Mouse (Mus musculus): Measurements from ENCODE around the gene Gabrg2. TPM values are rescaled to one million over a fixed set of nuclear protein-coding genes. Genes with fewer than 3 reads are reported as not detected.

The Gabrg2 gene
- polyA plus RNA-seq, 1 experiment: not detected

- H3K36me3 ChIP-seq (ENCODE audit: control insufficient read depth, insufficient read depth, low read length, poor library complexity, severe bottlenecking): no peaks in the 10 kb centered on the region
- TF ChIP-seq POLR2A (IDR thresholded peaks at IDR 0.05; ENCODE audit: insufficient read depth, low read length) (no peak), CTCF (IDR thresholded peaks at IDR 0.05; ENCODE audit: low read depth, low read length) (no peak), EP300 (IDR thresholded peaks at IDR 0.05; ENCODE audit: insufficient read depth, low read depth, low read length) (no peak)
- no peak overlapping the region for H3K27ac ChIP-seq (ENCODE audit: insufficient read depth, low read length)
- no peaks in the 10 kb centered on the region for H3K27me3 ChIP-seq (ENCODE audit: control insufficient read depth, insufficient read depth, low read length, poor library complexity, severe bottlenecking)
- H3K4me3 ChIP-seq (ENCODE audit: low read depth, low read length): no peak overlapping the region
- H3K9me3 ChIP-seq (replicated peaks; ENCODE audit: control insufficient read depth, insufficient read depth, low read length, poor library complexity, severe bottlenecking): no peaks in the 10 kb centered on the region
- H3K9ac ChIP-seq (ENCODE audit: low read depth, poor library complexity, severe bottlenecking): no peak overlapping the region
- no peaks in the 10 kb centered on the region for H3K4me1 ChIP-seq (ENCODE audit: control insufficient read depth, insufficient read depth, low read length)
These were observed 47.1 kb downstream of the Gabrg2 start for GRCm38 (mm10) chr11:41953550-41953949.

GRCm38 (mm10) chr11:41951898-41952297 lies 48.8 kb downstream of the Gabrg2 start:
- no peaks in the 10 kb centered on the region for H3K36me3 ChIP-seq (ENCODE audit: control insufficient read depth, insufficient read depth, low read length, poor library complexity, severe bottlenecking)
- no peak overlapping the region for H3K27ac ChIP-seq (ENCODE audit: insufficient read depth, low read length)
- TF ChIP-seq EP300 (IDR thresholded peaks at IDR 0.05; ENCODE audit: insufficient read depth, low read depth, low read length) (no peak), POLR2A (IDR thresholded peaks at IDR 0.05; ENCODE audit: insufficient read depth, low read length) (no peak)
- no peaks in the 10 kb centered on the region for H3K4me1 ChIP-seq (ENCODE audit: control insufficient read depth, insufficient read depth, low read length)
- H3K9ac ChIP-seq (ENCODE audit: low read depth, poor library complexity, severe bottlenecking): no peak overlapping the region
- no peaks in the 10 kb centered on the region for H3K27me3 ChIP-seq (ENCODE audit: control insufficient read depth, insufficient read depth, low read length, poor library complexity, severe bottlenecking)
- no peaks in the 10 kb centered on the region for H3K9me3 ChIP-seq (replicated peaks; ENCODE audit: control insufficient read depth, insufficient read depth, low read length, poor library complexity, severe bottlenecking)
- H3K4me3 ChIP-seq (ENCODE audit: low read depth, low read length): no peak overlapping the region

DNA sequence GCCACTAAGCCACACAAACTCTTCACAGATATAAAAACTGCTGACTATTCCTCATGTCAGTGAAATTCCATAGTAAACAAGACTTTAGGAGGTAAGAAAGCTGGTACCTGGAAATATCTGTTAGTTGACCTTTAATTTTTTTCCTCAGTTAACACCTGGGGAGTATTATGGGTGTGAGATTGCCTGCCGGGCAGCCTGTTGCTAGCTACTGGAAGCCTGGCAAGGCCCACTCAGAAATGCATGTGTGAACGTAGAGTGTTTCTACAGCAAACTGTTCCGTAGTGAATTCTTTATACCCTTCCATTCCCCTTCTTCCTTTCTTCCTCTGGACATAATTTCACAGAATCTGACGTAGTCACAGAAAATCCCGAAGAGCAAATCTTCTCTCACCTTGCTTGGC lies 55.2 kb downstream of the Gabrg2 start:
- Histone ChIP-seq H3K9ac (ENCODE audit: low read depth, poor library complexity, severe bottlenecking) (no peak overlapping the region), H3K27ac (ENCODE audit: insufficient read depth, low read length) (no peak overlapping the region), H3K4me3 (ENCODE audit: low read depth, low read length) (no peak overlapping the region), H3K9me3 (replicated peaks; ENCODE audit: control insufficient read depth, insufficient read depth, low read length, poor library complexity, severe bottlenecking) (no peaks in the 10 kb centered on the region), H3K27me3 (ENCODE audit: control insufficient read depth, insufficient read depth, low read length, poor library complexity, severe bottlenecking) (no peaks in the 10 kb centered on the region), H3K4me1 (ENCODE audit: control insufficient read depth, insufficient read depth, low read length) (no peaks in the 10 kb centered on the region), H3K36me3 (ENCODE audit: control insufficient read depth, insufficient read depth, low read length, poor library complexity, severe bottlenecking) (no peaks in the 10 kb centered on the region)
- TF ChIP-seq EP300 (IDR thresholded peaks at IDR 0.05; ENCODE audit: insufficient read depth, low read depth, low read length): no peak
- TF ChIP-seq POLR2A (IDR thresholded peaks at IDR 0.05; ENCODE audit: insufficient read depth, low read length): no peak
- no peak for TF ChIP-seq CTCF (IDR thresholded peaks at IDR 0.05; ENCODE audit: low read depth, low read length)

- Histone ChIP-seq H3K4me1 (ENCODE audit: control insufficient read depth, insufficient read depth, low read length) (no peaks in the 10 kb centered on the region), H3K27ac (ENCODE audit: insufficient read depth, low read length) (no peak overlapping the region), H3K36me3 (ENCODE audit: control insufficient read depth, insufficient read depth, low read length, poor library complexity, severe bottlenecking) (no peaks in the 10 kb centered on the region), H3K9ac (ENCODE audit: low read depth, poor library complexity, severe bottlenecking) (no peak overlapping the region), H3K4me3 (ENCODE audit: low read depth, low read length) (no peak overlapping the region), H3K9me3 (replicated peaks; ENCODE audit: control insufficient read depth, insufficient read depth, low read length, poor library complexity, severe bottlenecking) (no peaks in the 10 kb centered on the region), H3K27me3 (ENCODE audit: control insufficient read depth, insufficient read depth, low read length, poor library complexity, severe bottlenecking) (no peaks in the 10 kb centered on the region)
- no peak for TF ChIP-seq CTCF (IDR thresholded peaks at IDR 0.05; ENCODE audit: low read depth, low read length)
- TF ChIP-seq EP300 (IDR thresholded peaks at IDR 0.05; ENCODE audit: insufficient read depth, low read depth, low read length): no peak
- TF ChIP-seq POLR2A (IDR thresholded peaks at IDR 0.05; ENCODE audit: insufficient read depth, low read length): no peak
These were observed 62.7 kb downstream of the Gabrg2 start for GRCm38 (mm10) chr11:41937979-41938378.

- Histone ChIP-seq H3K27me3 (ENCODE audit: control insufficient read depth, insufficient read depth, low read length, poor library complexity, severe bottlenecking) (no peaks in the 10 kb centered on the region), H3K4me3 (ENCODE audit: low read depth, low read length) (no peak overlapping the region), H3K36me3 (ENCODE audit: control insufficient read depth, insufficient read depth, low read length, poor library complexity, severe bottlenecking) (no peaks in the 10 kb centered on the region), H3K9me3 (replicated peaks; ENCODE audit: control insufficient read depth, insufficient read depth, low read length, poor library complexity, severe bottlenecking) (no peaks in the 10 kb centered on the region), H3K9ac (ENCODE audit: low read depth, poor library complexity, severe bottlenecking) (no peak overlapping the region), H3K4me1 (ENCODE audit: control insufficient read depth, insufficient read depth, low read length) (no peaks in the 10 kb centered on the region), H3K27ac (ENCODE audit: insufficient read depth, low read length) (no peak overlapping the region)
- TF ChIP-seq EP300 (IDR thresholded peaks at IDR 0.05; ENCODE audit: insufficient read depth, low read depth, low read length): no peak
- TF ChIP-seq POLR2A (IDR thresholded peaks at IDR 0.05; ENCODE audit: insufficient read depth, low read length): no peak
- TF ChIP-seq CTCF (IDR thresholded peaks at IDR 0.05; ENCODE audit: low read depth, low read length): no peak
These were observed 81.8 kb downstream of the Gabrg2 start for GRCm38 (mm10) chr11:41918864-41919263.

- no peaks in the 10 kb centered on the region for H3K36me3 ChIP-seq (ENCODE audit: control insufficient read depth, insufficient read depth, low read length, poor library complexity, severe bottlenecking)
- no peak for TF ChIP-seq CTCF (IDR thresholded peaks at IDR 0.05; ENCODE audit: low read depth, low read length)
- H3K9ac ChIP-seq (ENCODE audit: low read depth, poor library complexity, severe bottlenecking): no peak overlapping the region
These were observed 86.6 kb downstream of the Gabrg2 start for GRCm38 (mm10) chr11:41914066-41914465.

More at GRCm38 (mm10) chr11:41914066-41914465, 86.6 kb downstream of the Gabrg2 start:
- no peak overlapping the region for H3K27ac ChIP-seq (ENCODE audit: insufficient read depth, low read length)
- H3K27me3 ChIP-seq (ENCODE audit: control insufficient read depth, insufficient read depth, low read length, poor library complexity, severe bottlenecking): no peaks in the 10 kb centered on the region
- H3K4me1 ChIP-seq (ENCODE audit: control insufficient read depth, insufficient read depth, low read length): no peaks in the 10 kb centered on the region
- no peak overlapping the region for H3K4me3 ChIP-seq (ENCODE audit: low read depth, low read length)
- no peaks in the 10 kb centered on the region for H3K9me3 ChIP-seq (replicated peaks; ENCODE audit: control insufficient read depth, insufficient read depth, low read length, poor library complexity, severe bottlenecking)
